Mouse (Mus musculus) lung, adult 2 months (tissue): ENCODE measurements around the gene Pramel1.

Source experiments
- CTCF ChIP-seq: fragments of 200-500 bp; IDR thresholded peaks from 2 replicates; pipeline ENCODE4 v1.5.1; 2011; ENCODE audit warnings: mild to moderate bottlenecking, low read length, control low read depth; ENCODE audit not compliant: insufficient read depth
- POLR2A ChIP-seq: fragments of 200-500 bp; IDR thresholded peaks from 2 replicates; pipeline ENCODE4 v1.6.1; 2011; ENCODE audit warnings: low read depth, mild to moderate bottlenecking, control low read depth, low read length, borderline replicate concordance; ENCODE audit errors: extremely low read depth

DNA sequence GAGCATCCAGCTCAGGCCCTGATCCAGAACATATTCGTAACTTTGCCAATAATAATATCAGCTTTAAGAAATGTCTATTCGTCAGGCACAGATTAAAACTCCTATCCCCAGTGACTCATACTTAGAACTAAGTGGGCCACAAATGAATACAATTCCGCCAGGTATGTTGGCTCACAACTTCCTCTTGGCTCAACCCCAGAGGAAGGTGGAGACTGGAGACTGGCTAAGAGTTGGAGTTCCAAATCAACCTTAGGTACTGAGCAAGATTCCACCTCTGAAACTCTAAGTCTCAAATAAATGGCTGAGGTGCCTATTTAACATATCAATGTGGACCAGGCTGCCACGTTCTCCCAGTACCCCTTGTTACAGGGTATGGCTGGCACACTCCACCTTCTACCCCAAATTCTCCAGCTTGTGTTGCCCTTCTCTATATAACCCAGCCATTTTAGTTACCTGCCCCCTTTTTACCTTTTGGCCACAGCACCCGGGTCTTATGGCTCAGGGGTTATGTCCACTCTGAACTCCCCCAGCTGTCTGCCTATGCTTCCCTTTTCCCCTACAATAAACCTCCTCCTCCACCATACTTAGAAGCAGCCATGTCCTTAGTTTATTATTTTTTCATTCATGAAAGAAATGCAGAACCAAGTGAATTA, 17.5 kb downstream of the Pramel1 start:
- TF ChIP-seq CTCF (no peak), POLR2A (no peak)
